Mouse (Mus musculus) T-helper 1 cell (primary cell): Measurements from ENCODE around the gene Cep350.
"Not testable (repeated sequence)": the region's sequence is repeated elsewhere in the genome, so short reads cannot be mapped to it uniquely, and the experiment has no call there.

ENCODE experiments used
- in situ Hi-C: fragments of 300-600 bp; cut with MboI, MseI; formaldehyde crosslinking; loops from one replicate; pipeline ENCODE4 v1.15.1; 2025; ENCODE audit warnings: high pct_unique_total_duplicates

Cep350 gene

GRCm38 (mm10) chr1:155886846-155887245, 86.2 kb downstream of the Cep350 start:
- in situ Hi-C loops, result no loop called here

GRCm38 (mm10) chr1:155882646-155883231, 90.3 kb downstream of the Cep350 start:
- in situ Hi-C loops, result not testable (repeated sequence)

- in situ Hi-C loops, result no loop called here
These were observed 93.5 kb downstream of the Cep350 start for GRCm38 (mm10) chr1:155879596-155879995.

- in situ Hi-C loops, result no loop called here
These were observed 110.1 kb downstream of the Cep350 start for GRCm38 (mm10) chr1:155862967-155863366.

DNA sequence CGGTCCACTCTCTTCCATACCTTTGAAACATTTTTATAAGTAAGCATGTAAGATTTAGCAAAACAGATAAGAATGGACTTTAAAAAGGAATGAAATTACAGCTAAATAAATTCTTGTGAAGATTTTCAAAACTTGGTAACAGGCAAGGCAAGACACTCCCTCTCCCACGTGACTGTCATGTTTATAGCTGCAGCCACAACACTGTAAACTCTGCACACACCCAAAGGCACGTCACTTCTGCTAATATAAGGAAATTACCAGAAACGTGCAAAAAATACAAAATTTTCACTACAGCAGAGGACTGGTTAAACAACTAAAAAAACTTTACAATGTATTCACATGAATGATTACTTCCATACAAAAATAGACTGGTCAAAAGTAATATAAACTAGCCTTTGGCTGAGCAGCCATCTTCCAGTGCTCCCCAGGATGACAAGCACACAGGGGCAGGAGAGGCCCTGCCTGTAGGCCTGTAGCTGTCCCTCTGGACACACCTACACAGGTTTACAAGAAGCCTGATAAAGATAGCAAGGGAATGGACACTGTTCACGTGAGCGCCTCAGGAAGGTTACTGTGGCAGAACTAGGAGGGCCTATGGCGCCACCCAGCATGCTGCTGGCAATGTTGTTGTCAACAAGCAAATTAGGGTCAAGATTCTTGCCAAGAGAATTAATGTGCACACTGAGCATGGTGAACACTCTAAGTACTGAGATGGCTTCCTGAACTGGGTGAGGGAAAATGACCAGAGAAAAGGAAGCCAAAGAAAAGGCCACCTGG, 117.9 kb downstream of the Cep350 start:
- in situ Hi-C loops, result no loop called here

DNA sequence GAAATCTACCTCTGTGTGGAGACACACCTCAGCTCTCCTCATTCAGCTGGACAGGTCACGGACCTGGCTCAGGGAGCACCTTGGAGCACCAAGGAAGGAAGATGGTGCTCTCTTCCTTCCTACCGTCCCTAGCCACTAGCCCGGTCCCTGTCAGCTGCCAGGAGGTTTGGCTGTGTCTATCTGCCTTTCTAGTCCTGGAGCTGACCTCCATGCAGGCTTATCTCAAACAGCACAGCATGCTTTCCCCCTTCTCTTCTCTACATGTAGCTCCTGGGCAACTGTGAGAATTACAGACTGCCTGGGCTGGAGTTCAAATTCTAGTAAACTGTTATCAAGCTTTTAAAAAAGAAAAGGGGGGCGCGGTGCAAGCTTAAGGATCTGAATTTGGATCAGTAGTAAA, 120.0 kb downstream of the Cep350 start:
- in situ Hi-C loops, result no loop called here

- in situ Hi-C loops, result no loop called here
These were observed 128.8 kb downstream of the Cep350 start for GRCm38 (mm10) chr1:155844235-155844634.

DNA sequence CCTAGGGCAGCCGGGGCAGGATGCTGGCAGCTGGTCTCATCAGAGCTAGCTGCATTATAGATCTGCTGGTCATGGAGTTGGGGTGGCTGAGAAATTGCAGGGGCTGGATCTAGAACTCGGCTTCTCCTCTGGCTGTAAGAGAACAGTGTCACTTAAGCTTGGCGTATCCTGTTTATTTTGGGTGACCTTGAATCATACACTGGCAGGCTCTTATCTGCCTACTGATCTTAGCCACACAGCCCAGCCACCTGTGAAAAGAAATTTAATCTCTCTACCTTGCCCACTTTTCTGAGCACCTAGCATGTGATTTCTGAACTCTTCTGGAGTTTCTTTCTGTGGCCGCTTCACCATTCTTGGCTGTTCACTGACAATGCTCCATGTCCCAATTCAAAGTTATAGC, 129.5 kb downstream of the Cep350 start:
- in situ Hi-C loops, result no loop called here

- in situ Hi-C loops, result no loop called here
These were observed 137.4 kb downstream of the Cep350 start for GRCm38 (mm10) chr1:155835667-155836066.

DNA sequence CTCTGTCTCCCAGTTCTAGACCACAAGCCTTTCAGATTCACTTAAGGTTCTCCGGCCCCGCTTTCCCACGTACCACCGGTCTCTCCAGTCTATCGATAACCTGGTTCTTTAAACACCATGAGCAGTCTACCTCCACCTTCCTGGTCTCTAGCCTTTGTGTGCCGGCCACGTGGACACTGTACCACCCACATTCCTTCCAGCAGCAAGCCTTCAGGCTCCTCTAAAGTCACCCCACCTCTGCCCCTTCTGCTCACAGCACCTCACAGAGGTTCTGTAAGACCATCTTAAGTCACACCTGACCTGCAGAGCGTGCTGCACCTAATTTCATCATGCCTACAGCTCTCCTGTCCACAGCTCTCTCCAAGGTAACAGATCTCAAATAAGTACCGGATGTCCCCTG, 139.4 kb downstream of the Cep350 start:
- in situ Hi-C loops, result no loop called here

- in situ Hi-C loops, result no loop called here
These were observed 141.1 kb downstream of the Cep350 start for GRCm38 (mm10) chr1:155831958-155832357.

DNA sequence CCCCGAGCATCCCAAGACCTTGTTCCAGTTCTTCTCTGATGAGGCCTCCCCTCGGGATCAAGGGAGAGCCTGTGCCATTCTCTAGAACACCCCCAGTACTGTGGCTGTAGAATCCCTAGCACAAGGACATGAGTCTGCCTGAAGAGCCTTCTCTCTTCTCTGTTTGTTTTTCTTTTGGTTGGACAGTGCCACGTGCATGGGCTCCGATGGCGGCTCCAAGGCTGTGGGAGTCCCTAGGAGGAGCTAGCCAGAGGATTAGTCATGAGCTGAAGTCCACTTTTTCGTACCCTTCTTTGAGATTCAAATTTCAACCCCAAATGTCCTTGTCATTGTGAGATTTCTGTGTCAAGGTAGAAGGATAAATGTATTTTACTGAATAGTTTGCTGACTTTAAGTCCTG, 142.2 kb downstream of the Cep350 start:
- in situ Hi-C loops, result no loop called here

GRCm38 (mm10) chr1:155827703-155828295, 145.3 kb downstream of the Cep350 start:
- in situ Hi-C loops, result no loop called here

- in situ Hi-C loops, result no loop called here
These were observed 146.2 kb downstream of the Cep350 start for GRCm38 (mm10) chr1:155826803-155827395.

GRCm38 (mm10) chr1:155825940-155826716, 146.9 kb downstream of the Cep350 start:
- in situ Hi-C loops, result no loop called here

DNA sequence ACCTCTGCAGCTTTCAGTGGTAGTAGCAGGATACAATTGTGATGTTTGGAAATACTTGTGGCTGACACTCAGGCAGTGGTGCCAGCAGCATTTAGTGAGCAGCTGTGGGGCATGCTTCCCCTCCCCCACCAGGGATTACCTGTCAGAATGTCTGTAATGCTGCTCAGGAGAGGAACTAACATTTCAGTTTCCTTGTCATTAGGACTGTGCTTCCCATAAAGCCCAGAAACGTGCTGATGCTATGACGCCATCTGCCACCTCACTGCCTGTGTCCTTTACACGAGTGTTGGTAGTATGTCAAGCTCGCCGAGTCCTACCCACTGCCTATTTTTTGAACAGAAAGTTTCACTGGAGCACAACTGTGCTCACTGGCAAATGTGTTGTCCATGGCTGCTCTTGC, 152.4 kb downstream of the Cep350 start:
- in situ Hi-C loops, result no loop called here

GRCm38 (mm10) chr1:155816167-155816566, 156.9 kb downstream of the Cep350 start:
- in situ Hi-C loops, result no loop called here

DNA sequence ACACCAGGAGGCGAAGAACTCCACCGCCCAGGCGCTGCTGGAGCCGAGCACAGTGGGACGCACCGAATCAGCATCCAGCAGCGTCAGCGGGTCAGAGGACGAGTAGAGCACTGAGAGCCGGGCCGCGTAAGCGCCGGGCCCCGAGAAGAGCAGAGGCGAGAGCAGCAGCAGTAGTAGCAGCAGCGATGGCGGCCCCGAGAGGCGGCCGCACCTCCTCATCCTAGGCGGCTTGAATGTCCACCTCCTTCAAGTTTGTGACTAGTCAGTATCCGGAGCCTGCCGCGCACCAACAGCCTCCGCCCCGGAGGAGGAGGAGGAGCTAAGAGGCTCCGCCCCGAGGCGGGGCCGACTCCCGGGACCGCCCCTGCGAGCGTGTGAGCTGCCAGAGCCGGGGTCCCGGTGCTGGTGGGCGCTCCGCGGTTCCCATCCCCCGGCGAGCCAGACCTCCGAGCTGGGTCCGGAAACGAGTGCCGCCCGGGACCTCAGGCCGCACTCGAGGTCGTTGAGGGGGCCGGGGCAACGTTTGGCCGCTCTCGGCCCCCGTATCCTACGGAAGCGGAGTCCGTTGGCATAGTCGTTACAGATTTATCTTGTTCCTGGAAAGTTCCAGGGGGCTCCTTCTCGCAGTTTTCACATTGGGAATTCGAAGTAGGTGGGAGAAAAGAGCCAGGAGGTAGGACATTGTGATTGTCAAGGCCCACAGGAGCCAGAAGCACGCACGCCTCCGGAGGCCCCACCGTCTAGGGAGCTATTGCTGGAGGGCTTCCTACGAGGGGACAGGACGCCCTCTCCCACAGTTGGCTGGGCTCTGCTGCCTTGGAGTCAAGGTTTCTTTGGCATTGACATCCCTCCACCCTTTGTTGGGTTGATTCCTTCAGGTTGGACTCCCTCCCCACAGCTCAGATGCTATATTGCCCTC, 160.2 kb downstream of the Cep350 start, which contains the start of gene Qsox1:
TSS of gene Qsox1 (minus strand) at position 309 of the 919 bp plus-strand sequence.
- in situ Hi-C loops, result no loop called here

- in situ Hi-C loops, result no loop called here
These were observed 161.0 kb downstream of the Cep350 start for GRCm38 (mm10) chr1:155811995-155812580.

DNA sequence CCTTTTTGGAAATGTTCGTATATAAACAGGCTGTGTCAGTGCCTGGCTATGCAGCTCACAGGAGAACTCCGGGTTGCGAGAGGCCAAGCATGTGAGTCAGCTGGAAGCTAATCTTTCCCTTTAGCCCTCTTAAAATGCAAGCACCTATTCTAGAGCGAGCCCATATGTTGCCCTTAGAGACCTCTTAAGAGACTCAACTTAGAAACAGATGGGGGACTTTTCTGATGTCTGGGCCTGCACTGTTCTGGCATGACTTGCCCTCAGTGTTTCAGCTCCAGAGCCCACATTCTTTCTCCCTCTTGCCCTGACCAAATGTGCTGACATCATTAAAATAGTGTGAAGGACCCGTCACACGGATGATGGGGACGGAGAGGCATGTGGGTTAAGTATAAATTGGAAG, 162.4 kb downstream of the Cep350 start:
- in situ Hi-C loops, result no loop called here
